Mouse (Mus musculus) spleen, postnatal 0 days (tissue): ENCODE results near the gene Cpb2. TPM values are rescaled to one million over a fixed set of nuclear protein-coding genes. Genes with fewer than 3 reads are reported as not detected.

Experiments
- polyA plus RNA-seq: library from polyadenylated mRNA; unstranded; fragments of >200 nt; fragmentation: Nextera tagmentation; extraction: Ambion mirVana; gene quantifications from 2 replicates; pipeline ENCODE4 v1.2.1, GENCODE M21; 2015

The Cpb2 gene
- 0.16 TPM in 1 of 2 replicates, not detected in the other for polyA plus RNA-seq

DNA sequence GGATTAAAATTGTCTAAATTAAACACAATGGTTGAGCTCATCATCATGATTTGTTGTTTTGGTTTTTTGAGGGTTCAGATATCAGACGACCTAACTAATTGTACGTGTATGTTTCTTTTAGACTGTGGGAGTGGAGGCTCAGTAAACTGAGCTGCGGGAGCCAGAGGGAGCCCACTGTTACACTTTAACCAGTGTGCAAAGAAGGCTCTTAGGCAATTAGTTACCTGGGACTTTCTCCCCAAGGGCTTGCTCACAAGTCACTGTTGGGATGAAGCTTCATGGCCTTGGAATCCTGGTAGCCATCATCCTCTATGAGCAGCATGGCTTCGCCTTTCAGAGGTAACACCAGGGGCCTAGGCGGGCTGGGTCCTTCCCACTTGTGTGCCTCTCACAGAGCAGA, at the start of gene Cpb2:
TSS of gene Cpb2 (plus strand) at position 201 of the 400 bp plus-strand sequence.

DNA sequence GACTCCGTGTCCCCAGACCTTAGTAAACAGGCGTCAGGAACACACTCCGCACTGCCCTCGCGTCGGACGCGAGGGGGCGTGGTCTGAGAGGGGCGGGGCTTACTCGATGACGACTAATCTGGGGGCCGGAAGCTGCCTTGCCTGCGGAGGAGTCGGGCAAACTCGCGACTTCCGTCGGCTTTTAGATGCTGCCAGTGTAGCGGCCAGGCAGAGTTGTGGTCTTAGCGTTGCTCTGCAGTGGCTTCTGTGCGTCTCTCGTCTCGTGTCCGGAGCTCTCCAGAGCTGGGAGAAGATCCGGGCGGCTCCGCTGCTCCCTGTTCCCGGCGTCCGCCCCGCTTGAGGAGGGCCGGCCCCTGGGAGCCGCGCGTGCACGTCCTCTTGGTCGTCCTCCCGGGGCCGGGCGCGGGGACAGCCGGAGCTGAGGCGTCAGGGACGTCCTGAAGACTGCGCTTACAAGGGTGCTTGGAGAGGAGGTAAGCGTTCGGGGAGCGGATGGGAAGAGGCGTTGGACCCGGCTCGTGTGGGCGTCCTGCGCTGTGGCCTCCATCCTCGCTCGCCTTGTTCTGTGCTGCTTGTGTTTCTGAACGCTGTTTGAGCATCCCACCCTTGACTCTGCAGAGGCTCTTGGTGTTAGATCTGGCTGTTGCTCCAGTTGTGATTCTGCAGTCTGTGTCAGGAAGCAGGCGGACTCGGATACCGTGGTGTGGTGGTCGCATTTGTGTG, 42.3 kb downstream of the Cpb2 start, which contains the start of gene Zc3h13:
TSS of gene Zc3h13 (plus strand) at position 181 of the 723 bp plus-strand sequence.

Other genes with a start within 250 kb of the Cpb2 start
- gene Rubcnl, start 226.3 kb upstream of the Cpb2 start, polyA plus RNA-seq, result 1.5 and 1.8 TPM in 2 replicates
- 0.18 TPM in 1 of 2 replicates, not detected in the other for gene Lrrc63, start 111.4 kb upstream of the Cpb2 start, polyA plus RNA-seq
- gene Lcp1, start 111.2 kb upstream of the Cpb2 start, polyA plus RNA-seq, result 80.3 and 115 TPM in 2 replicates
- gene Zc3h13, start 42.1 kb downstream of the Cpb2 start, polyA plus RNA-seq, result 22.0 and 23.7 TPM in 2 replicates
- 0.28 and 0.35 TPM in 2 replicates for gene Siah3, start 213.7 kb downstream of the Cpb2 start, polyA plus RNA-seq